Mouse (Mus musculus) cerebellum, postnatal 36 days (tissue): ENCODE data around the gene Myog.
"Not testable (repeated sequence)": the region's sequence is repeated elsewhere in the genome, so short reads cannot be mapped to it uniquely, and the experiment has no call there.

ENCODE experiments used
- DNase-seq, 2 experiments: peaks; one replicate each; pipeline ENCODE4 v3.0.0; 2021 to 2022; ENCODE audit warnings: mixed read lengths in 2 of 2

Myog gene

DNA sequence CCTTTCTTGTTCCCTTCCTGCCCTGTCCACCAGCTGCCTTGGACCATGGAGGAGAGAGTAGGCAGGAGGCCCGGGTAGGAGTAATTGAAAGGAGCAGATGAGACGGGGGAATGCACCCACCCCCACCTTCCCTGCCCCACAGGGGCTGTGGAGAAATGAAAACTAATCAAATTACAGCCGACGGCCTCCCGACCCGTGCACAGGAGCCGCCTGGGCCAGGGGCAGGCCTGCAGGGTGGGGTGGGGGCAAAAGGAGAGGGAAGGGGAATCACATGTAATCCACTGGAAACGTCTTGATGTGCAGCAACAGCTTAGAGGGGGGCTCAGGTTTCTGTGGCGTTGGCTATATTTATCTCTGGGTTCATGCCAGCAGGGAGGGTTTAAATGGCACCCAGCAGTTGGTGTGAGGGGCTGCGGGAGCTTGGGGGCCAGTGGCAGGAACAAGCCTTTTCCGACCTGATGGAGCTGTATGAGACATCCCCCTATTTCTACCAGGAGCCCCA is at the start of gene Myog:
TSS of gene Myog (plus strand) at position 392 of the 502 bp plus-strand sequence.
- no peak for DNase-seq

DNA sequence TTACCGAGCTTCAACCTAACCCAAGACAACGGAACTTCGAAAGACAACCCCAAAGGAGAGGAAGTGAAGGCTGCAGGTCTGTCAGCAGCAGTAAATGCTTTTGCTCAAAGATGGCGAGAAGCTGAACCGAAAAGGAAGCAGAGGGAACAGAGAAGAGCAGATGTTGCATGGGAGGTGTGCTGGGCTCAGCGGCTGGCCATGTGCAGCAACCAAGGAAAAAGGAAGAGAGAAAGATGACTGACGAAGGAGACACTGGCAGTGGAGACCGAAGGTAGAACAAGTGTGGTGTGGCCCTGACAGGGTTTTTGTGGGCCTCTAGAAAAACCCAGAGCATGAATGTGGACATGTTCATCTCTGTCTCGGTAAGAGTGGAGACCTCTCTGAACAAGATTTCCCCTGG is 49.1 kb upstream of the Myog start:
- DNase-seq, result no peak

DNA sequence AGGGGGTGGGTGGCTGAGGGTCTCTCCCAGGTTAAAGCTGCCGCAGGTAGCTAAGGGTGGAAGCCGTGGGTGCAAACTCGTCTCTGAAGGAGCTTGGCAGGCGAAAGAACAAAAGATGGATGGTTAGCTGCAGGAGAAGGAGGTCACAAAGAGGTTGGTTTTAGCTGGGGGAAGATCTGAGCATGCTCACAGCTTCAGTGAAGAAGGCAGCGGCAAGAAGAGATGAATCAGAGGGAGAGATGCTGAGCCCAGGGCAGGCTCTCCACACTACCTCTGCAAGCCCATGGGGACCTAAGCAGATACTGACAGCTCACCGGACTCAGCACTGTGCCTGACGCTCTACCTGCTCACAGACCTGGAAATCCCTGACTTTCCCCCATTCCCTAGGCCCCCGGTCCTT is 48.5 kb upstream of the Myog start:
- no peak for DNase-seq

DNA sequence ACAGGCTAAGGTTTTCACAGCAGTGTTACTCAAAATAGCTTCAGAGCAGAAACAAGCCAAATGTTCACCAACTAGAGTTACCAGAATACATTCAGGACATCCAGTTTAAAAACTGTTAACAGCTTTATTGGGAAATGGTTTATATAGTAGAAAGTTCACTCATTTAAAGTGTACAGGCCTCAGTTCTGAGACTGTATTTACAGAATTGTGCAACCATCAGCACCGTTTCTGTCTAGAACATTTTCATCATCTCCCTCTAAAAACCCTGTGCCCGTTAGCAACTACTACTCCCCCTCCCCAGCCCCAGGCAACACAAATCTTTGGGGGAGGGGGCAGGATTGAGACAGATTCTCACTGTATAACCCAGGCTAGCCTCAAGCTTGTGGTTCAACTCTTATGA is 47.5 kb upstream of the Myog start:
- no peak for DNase-seq

DNA sequence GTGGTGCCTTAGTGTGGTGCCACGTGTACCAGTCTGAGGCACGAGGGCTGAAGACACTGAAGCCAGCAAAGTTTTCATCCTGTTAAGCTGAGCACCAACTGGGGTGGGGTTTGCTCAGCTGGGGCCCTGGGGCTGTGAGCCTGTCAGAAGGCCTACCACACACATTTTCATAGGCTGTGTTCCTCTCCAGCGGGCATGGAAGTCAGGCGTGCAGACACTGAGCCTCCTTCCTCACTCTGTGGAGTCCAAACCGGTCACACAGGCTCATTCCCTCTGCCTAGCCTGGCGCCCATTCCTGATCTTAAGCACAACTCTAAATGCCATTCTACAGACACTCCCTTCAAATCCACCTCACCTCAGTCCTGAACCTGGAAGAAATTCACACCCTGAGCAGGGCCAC is 46.3 kb upstream of the Myog start:
- DNase-seq, result no peak

DNA sequence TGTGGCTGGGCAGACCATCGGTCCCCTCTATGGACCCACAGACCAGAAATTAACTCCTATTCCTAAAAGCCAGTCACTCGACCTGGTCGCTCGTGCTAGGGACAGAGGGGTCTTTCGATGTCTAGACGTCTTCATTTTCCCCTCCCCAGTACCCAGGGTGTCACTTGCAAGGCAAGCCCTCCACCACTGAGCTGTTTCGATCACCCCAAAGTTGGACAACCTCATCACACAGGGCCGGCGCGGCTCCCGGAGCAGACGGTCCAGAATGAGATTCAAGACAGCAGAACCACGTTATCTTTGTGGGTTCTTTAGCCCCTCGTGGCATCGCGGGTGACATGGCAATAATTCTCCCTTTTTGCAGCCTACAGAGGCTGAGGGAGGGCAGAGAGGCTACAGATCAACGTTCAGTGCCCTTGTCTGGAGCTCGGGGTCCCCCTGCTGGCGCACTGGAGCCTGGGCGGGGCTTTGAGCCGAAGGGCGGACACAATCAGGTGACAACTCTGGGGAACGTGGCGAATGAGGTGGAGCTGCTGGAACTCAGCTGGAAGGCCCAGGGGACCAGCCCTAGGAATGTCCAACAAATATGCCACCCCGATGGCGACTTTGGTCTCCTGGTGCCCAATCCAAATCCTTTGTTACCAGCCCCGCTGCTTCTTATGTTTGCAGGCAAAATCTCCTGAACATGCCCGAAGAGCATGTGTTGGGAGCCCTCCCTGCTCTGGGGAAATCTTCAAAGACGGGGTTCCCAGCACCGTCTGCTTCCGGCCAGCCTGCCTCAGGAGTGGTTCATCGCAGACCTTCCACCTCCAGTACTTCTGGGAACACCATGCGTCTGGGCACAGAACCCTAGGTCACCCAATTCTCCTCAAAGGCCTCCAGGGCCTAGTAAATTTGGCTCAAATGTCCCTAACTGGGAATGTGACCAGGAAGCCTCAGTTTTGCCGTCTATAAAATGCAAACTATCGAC is 45.6 kb upstream of the Myog start:
- DNase-seq, result peak; percentile 95 to 97

DNA sequence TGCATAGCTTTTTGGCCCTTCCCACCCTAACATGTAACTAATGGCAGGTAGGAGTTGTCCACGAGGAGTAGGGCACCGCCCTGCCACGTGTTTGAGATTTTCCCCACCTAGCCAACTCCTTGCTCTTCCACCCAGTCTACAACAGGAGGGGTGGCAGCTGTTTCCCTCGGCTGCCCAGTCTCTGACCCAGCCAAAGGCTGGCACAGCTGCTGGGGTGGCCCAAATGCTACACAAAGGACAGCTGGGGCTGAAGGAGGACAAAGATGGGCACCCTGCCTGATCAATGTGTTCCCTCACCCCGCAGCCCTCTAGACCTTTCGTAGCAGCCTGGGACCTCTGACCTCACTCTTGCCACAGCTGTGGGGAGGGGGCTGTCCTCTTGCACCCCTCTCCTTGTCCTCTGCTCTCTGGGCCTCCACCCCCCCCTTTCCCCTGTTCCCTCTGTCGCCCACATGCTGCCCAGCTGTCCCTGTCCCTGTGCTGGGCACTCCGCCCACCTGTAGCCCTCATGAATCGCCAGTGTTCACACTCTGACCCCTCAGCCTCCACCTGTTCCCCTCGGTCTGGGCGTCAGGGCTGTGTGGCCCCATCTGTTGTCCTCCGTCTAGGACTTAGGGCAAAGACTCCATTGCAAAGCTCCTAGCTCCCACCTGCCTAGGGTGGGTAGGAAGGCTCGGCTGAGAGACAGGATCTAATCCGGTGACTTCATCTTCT is 44.6 kb upstream of the Myog start:
- peak in 1 of 2 experiments; percentile 38 for DNase-seq

DNA sequence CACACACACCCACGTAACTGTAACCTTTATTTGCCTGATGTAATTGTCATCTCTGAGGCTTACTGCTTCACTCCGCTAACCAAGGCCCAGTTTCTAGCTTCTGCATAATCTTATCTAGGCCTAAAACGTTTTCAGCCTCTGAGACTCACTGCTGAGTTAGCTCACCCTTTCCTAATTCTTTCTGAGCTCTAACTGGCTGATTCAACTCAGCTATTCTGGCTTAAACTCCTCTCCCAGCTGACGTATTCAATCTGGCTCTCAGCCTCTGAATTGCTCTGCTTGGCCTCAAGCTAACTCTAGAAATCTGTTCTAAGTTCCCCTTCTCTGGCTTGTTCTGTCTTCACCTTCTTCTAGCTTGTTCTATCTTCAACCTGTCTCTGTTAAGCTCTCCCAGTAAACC is 43.2 kb upstream of the Myog start:
- DNase-seq, result no peak

DNA sequence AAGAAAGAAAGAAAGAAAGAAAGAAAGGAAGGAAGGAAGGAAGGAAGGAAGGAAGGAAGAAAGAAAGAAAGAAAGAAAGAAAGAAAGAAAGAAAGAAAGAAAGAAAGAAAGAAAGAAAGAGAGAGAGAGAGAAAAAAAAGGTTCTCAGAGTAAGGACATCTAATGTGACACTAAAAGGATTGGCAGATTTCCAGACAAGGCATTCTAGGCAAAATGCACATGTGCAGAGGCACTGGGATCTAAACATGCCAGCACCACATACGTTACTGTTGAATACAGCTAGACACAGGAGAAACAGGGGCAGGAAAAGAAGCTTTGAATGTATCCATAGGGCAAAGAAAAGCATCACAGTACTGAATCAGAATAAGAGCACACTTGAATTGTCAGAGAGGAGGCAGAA is 40.1 kb upstream of the Myog start:
- not testable (repeated sequence) for DNase-seq

DNA sequence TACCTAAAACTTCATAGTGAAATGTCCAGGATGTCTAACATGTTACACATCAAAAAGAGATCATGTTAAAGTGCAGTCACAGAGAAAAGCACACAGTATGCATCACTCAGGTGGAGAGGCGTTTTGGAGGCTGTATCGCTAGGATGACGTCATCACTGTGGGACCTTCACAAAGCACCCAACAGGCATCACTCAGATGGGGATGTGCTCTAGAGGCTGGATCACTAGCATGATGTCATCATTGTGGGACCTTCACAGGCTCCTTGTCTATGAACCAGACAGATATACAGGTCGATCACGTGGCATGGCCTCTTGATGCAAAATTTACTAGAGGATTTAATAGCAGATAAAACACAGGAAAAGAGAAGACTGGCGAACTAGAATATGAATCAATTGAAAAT is 25.4 kb upstream of the Myog start:
- no peak for DNase-seq

DNA sequence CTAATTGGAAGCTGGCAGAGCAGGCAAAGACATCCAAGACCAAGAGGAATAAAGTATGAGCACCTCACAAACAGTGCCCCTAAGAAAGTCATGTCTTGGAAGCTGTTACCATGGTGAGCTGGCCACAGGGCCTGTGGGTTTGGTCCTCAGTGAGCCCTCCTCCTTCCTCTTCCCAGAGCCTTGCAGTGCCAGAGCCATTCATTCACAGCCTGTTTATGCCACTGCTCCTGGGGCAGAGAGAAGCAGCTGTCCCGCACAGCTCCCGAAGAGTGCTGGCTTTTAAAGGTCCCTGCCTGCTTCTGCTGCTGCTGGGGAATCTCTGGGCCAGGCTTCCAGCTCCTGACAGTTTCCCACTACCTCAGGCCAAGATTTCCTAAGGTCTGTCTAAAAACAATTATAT is 24.0 kb upstream of the Myog start:
- no peak for DNase-seq

DNA sequence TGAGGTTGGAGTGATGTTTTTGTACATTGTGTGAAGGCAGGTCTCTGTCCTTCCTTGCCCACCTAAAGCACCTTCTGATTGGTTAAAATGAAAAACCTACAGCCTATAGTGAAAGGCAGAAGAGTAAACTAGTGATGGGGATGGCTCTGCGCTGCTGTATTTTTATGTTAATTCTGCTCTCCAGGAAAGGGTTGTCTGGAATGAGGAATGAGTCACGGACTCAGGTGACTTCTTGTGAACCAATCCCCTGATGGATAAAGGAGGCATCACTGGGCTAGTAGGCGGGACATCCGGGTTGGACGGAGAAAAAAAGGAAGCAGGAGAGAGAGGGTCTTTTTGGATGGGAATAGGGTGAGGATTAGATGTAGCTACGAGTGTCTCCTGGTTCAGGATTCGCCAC is 19.8 kb upstream of the Myog start:
- DNase-seq, result no peak

DNA sequence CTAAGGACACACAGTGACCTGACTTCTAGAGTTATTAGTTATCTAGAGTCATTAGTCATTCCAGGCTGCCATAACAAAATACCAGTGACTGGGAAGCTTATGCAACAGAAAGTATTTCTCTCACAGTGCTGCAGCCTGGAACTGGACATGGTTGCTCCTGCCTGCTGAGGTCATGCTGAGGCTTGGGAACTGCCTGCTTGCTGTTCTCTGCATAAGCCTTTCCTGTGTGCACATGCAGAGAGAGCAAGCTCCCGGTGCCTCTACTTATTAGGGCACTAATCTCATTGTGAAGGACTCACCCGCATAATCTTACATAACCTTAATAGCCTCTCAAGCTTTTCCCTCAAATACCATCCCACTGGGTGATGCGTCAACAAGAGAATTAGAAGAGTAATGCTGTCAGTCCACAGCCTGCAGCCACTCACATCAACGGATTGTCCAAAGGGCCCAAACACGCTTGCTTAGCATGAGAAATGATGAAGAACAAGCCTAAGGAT is 17.0 kb upstream of the Myog start:
- DNase-seq, result no peak

DNA sequence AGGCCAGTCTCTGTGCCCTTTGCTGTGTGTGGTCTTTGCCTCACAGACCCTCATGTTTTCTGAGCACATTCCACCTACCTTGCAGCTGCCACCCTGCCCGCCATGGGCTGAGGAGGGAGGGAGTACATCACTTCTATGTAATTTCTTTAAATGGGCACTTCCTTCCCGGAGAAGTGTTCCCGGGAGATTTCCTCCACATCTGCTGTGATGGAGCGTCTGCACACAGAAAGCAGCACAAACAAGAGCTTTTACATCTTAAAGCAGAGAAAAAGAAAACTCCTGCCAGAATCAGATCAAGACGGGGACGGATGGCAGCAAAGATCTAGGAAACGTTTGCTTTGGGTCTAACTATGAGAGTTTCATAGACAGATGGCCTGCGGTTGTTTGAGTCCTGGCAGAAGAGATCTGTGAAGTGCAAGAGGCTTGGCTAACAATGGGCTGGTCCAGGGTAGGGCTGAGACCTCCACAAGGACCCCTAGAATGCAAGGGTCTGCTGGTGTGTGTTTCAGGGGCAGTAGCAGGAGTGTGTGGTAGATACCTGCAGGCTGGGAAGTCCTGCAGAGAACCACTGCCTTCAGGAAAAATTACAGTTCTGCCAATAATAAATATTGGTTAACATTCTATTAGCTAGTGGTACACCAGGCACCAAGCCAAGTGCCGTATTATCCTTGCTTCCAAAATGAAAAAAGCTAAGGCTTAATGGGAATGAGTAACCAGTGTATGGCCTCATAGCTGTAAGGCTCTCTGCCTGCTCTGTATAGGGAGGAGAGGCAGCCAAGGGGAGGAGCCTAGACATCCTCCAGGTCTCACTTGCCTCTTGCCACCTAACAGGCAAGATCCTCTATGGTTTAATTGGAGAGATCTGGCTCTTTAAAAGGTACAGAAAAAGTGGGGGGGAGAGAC is 16.0 kb upstream of the Myog start:
- DNase-seq, result peak; percentile 65 to 74

DNA sequence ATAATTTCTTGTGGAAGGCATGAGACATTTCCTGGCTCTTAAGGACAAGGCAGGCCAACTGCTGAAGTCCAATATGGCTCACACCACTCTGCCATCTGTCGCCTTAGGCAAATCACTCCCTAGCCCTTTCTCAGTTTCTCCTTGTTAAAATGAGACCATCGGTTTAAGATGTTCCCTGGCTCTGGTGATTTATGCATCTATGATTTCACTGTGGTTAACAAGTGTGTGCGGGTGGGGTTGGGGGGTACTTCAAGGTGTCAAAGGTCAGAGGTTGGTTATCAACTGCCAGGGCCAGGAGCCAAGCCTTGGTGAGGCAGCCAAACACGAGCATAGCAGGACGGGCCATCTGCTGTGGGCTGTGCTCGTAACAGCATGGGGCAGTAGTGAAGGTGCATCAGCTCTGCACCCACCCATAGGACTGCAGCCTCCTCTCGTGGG is 15.3 kb upstream of the Myog start:
- peak; percentile 87 to 92 for DNase-seq

DNA sequence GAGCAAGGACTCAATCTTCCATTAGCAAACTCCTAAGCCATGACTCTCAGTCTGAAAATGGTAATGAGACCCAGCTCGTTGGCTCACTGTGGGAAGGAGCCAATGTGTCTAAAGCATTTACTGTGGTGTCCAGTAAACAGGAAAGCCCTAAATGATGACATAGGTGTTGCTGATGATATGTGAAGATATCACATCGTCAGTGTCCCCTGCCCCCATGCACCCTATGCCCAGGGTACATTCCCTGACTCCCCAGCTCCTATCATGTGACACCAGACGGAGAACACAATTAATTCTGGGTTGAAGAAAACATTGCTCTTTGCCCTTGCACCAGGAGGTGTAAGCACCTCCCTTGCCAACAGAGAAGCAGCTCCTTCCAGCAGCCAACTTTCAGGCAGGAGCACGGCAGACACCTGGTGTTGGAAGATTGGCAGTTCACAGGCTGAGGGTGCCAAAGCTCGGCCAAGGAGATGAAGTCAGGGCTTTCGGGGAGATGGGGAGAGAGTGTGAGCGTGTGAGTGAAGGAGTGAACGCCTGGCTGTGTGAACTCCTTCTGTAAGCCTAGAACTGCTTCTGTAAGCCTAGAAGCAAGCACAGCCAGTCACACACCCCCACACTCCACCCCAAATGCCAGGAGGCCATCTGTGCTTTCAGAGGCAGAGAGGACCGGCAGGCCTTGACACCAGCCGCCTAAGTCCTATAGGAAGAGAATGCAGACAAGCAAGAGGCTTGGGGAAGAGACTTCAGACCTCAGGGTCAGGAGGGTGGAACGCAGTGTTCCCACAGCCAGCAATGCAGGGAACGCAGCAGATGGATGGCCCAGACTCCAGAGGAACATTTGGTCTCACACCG is 13.9 kb upstream of the Myog start:
- peak; percentile 79 to 82 for DNase-seq

DNA sequence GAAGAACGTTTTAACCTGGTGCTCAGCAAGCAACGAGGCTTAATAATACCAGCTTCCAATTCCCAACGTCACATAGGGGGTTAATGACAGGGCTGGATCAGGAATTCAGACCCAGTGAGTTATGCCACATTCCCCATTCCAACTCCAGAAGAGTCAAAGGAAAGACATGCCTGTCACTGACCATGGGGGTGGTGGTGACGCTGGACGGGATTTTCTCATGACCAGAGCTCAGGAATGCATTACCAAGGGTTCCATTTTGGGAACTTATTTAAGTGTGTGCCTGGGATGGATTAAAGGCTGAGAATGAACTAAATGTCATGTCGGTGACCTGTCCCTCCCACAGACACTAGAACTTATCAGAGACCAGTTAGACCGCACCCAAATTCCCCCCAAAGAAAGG is 13.0 kb upstream of the Myog start:
- DNase-seq, result no peak

DNA sequence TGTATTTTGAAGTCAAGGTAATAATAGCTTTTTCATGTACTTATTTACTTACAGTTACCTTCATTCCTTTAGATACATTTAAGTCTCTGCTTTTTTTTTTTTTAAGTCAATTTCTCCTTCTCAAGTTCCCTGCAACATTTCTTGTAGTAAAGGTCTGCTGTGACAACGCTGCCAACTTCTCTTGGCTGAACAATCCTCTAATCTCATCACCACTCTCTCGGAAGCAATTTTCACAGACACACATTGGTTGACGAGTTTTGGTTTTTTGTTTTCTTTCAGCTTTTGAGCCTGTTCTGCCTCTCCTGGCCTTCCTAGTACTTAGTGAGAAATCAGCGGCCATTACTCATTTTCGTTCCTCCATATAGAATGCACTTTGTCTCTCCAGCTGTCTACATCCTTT is 9.6 kb upstream of the Myog start:
- DNase-seq, result no peak

DNA sequence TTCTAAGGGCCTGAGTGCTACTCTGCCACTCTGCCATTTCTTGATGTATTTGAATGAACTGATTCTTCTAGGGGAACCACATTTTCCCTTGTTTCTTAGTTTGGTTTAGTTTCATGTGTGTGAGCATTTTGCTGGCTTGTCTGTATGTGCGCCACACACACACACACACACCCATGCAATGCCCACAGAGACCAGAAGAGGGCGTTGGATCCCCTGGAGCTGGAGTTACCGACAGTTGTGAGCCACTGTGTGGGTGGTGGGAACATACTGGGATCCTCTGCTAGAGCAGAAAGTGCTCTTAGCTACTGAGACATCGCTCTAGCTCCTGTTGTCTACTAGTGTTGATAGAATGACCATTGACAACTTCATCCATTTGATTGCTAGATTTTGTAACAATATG is 8.2 kb upstream of the Myog start:
- DNase-seq, result no peak

DNA sequence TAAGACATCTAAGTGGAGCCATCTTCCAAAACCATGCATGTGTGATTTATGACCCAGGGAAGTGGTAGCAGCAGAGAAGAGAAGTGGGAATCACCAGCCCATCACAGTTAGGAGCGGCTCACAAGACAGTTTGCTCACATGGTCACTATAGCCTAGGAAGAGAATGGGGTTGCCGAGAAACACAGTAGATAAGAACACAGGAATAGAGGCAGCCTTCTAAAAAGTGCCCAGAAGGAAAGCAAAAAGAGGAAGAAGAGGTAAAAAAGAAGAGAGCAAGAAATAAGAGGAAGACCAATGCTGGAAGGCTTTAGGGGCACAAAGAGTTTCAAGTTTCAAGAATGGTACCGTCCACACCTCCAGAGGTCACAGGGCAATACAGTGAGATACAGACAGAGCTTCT is 7.4 kb upstream of the Myog start:
- no peak for DNase-seq

DNA sequence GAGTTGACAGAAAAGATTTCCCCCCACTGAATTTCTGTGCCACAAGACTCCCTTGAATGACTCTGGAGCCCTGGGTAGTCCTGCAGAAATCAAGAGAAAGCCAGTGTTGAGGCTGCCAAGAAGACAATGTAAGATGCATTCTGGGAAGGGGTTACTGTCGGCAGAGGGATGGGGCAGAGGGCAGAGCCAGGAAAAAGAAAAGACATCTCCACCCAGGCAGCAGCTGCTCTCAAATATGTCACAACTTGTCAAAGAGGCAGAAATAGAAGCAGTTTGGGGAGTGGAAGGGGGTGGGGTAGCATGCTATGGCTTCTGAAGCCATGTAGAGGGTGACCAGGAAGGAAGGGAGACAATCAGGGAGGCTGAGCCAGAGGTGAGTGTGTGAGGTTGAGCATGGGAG is 6.7 kb upstream of the Myog start:
- no peak for DNase-seq
